Mouse (Mus musculus): ENCODE measurements around the gene Gla.

Gla gene

GRCm38 (mm10) chrX:134600659-134601379 is at the start of gene Gla, which contains the start of gene Hnrnph2:
Gene Gla (minus strand): TSS chrX:134601125.
Gene Hnrnph2 (plus strand): TSS chrX:134601179.
- peak; percentile 95 for DNase-seq (ENCODE audit: low read depth, low spot score)

GRCm38 (mm10) chrX:134648031-134648692 is 47.2 kb upstream of the Gla start:
- peak; percentile 59 for DNase-seq (ENCODE audit: low read depth, low spot score)

GRCm38 (mm10) chrX:134647421-134647820 is 46.5 kb upstream of the Gla start:
- no peak for DNase-seq (ENCODE audit: low read depth, low spot score)

- no peak for DNase-seq (ENCODE audit: low read depth, low spot score)
Observed at GRCm38 (mm10) chrX:134646338-134646737, 45.4 kb upstream of the Gla start.

GRCm38 (mm10) chrX:134641000-134641760 is 40.3 kb upstream of the Gla start:
- DNase-seq (ENCODE audit: low read depth, low spot score) = no peak

GRCm38 (mm10) chrX:134635860-134636259 is 34.9 kb upstream of the Gla start:
- no peak for DNase-seq (ENCODE audit: low read depth, low spot score)

- no peak for DNase-seq (ENCODE audit: low read depth, low spot score)
Observed at GRCm38 (mm10) chrX:134635111-134635510, 34.2 kb upstream of the Gla start.

GRCm38 (mm10) chrX:134632710-134633109 is 31.8 kb upstream of the Gla start:
- no peak for DNase-seq (ENCODE audit: low read depth, low spot score)

- DNase-seq (ENCODE audit: low read depth, low spot score) = no peak
Observed at GRCm38 (mm10) chrX:134628200-134628599, 27.3 kb upstream of the Gla start.

- DNase-seq (ENCODE audit: low read depth, low spot score) = no peak
Observed at GRCm38 (mm10) chrX:134623350-134623749, 22.4 kb upstream of the Gla start.

- no peak for DNase-seq (ENCODE audit: low read depth, low spot score)
Observed at GRCm38 (mm10) chrX:134621685-134622084, 20.8 kb upstream of the Gla start.

GRCm38 (mm10) chrX:134620254-134620865 is 19.4 kb upstream of the Gla start:
- DNase-seq (ENCODE audit: low read depth, low spot score) = no peak

- DNase-seq (ENCODE audit: low read depth, low spot score) = no peak
Observed at GRCm38 (mm10) chrX:134619695-134620094, 18.8 kb upstream of the Gla start.

- peak; percentile 18 for DNase-seq (ENCODE audit: low read depth, low spot score)
Observed at GRCm38 (mm10) chrX:134614306-134614705, 13.4 kb upstream of the Gla start.

- DNase-seq (ENCODE audit: low read depth, low spot score) = no peak
Observed at GRCm38 (mm10) chrX:134612285-134612959, 11.5 kb upstream of the Gla start.

GRCm38 (mm10) chrX:134610984-134611383 is 10.1 kb upstream of the Gla start:
- no peak for DNase-seq (ENCODE audit: low read depth, low spot score)

GRCm38 (mm10) chrX:134609472-134609871 is 8.5 kb upstream of the Gla start:
- DNase-seq (ENCODE audit: low read depth, low spot score) = peak; percentile 29

GRCm38 (mm10) chrX:134601380-134602120 is 625 bp upstream of the Gla start:
- DNase-seq (ENCODE audit: low read depth, low spot score) = no peak

- DNase-seq (ENCODE audit: low read depth, low spot score) = no peak
Observed at GRCm38 (mm10) chrX:134599922-134600565, 881 bp downstream of the Gla start.

- DNase-seq (ENCODE audit: low read depth, low spot score) = no peak
Observed at GRCm38 (mm10) chrX:134589836-134590235, 11.1 kb downstream of the Gla start.
